Mouse (Mus musculus) cortical plate, adult 2 months (tissue): ENCODE data around the gene Slc16a7. TPM values are rescaled to one million over a fixed set of nuclear protein-coding genes. Genes with fewer than 3 reads are reported as not detected.

ENCODE experiments used
- H3K27ac ChIP-seq: fragments of 200-500 bp; 2 replicates; pipeline ENCODE4 v1.5.1; 2012; ENCODE audit warnings: low read length, control low read depth, inconsistent platforms; ENCODE audit not compliant: insufficient read depth
- H3K4me1 ChIP-seq: fragments of 200-500 bp; 2 replicates; pipeline ENCODE4 v1.6.1; 2011; ENCODE audit warnings: low read length; ENCODE audit not compliant: control insufficient read depth, insufficient read depth
- H3K4me3 ChIP-seq: fragments of 200-500 bp; 2 replicates; pipeline ENCODE4 v1.5.1; 2011; ENCODE audit warnings: mild to moderate bottlenecking, low read length, control low read depth; ENCODE audit not compliant: insufficient read depth
- CTCF ChIP-seq: fragments of 200-500 bp; IDR thresholded peaks from 2 replicates; pipeline ENCODE4 v1.5.1; 2011; ENCODE audit warnings: mild to moderate bottlenecking, control low read depth, low read length; ENCODE audit not compliant: insufficient read depth; ENCODE audit errors: extremely low read depth
- POLR2A ChIP-seq: fragments of 200-500 bp; IDR thresholded peaks from 2 replicates; pipeline ENCODE4 v1.6.1; 2011; ENCODE audit warnings: mild to moderate bottlenecking, low read length, control low read depth; ENCODE audit not compliant: insufficient read depth; ENCODE audit errors: extremely low read depth
- polyA plus RNA-seq: library from polyadenylated mRNA; depleted of rRNA; stranded (reverse); fragments of >200 nt; gene quantifications from 2 replicates; pipeline ENCODE4 v1.2.3, GENCODE M21; 2012; rRNA removed

Slc16a7 gene
- 18.4 and 20.1 TPM in 2 replicates for polyA plus RNA-seq

- peak within 1 kb of the TSS; percentile 48 for H3K4me3 ChIP-seq
- peak within 1 kb of the TSS; percentile 66 for H3K27ac ChIP-seq
- peaks cover 2% of the 10 kb centered on the region for H3K4me1 ChIP-seq
- TF ChIP-seq POLR2A, result peak; percentile 59; the same call in 1 of the 2 replicates
- TF ChIP-seq CTCF, result no peak
These were observed at the start of gene Slc16a7 for GRCm38 (mm10) chr10:125388876-125389786. Gene Slc16a7 (minus strand): TSS chr10:125389465.

- H3K4me3 ChIP-seq, result no peak overlapping the region
- no peak overlapping the region for H3K27ac ChIP-seq
- TF ChIP-seq CTCF (no peak), POLR2A (no peak)
- no peaks in the 10 kb centered on the region for H3K4me1 ChIP-seq
These were observed 29.5 kb upstream of the Slc16a7 start for GRCm38 (mm10) chr10:125418795-125419194.

- no peaks in the 10 kb centered on the region for H3K4me1 ChIP-seq
- TF ChIP-seq POLR2A, result no peak
- no peak for TF ChIP-seq CTCF
- no peak overlapping the region for H3K4me3 ChIP-seq
- H3K27ac ChIP-seq, result no peak overlapping the region
These were observed 10.5 kb upstream of the Slc16a7 start for GRCm38 (mm10) chr10:125399796-125400195.

GRCm38 (mm10) chr10:125390011-125390410 is 746 bp upstream of the Slc16a7 start:
- H3K4me3 ChIP-seq, result peak overlapping the region; percentile 48; the same call in 1 of the 2 replicates
- H3K27ac ChIP-seq, result peak overlapping the region; percentile 66
- TF ChIP-seq CTCF, result no peak
- no peak for TF ChIP-seq POLR2A
- H3K4me1 ChIP-seq, result peaks cover 2% of the 10 kb centered on the region

- peak overlapping the region; percentile 48 for H3K4me3 ChIP-seq
- H3K27ac ChIP-seq, result peak overlapping the region; percentile 66
- peaks cover 2% of the 10 kb centered on the region for H3K4me1 ChIP-seq
- no peak for TF ChIP-seq CTCF
These were observed 787 bp downstream of the Slc16a7 start for GRCm38 (mm10) chr10:125388481-125388875.

GRCm38 (mm10) chr10:125387782-125388415 is 1.4 kb downstream of the Slc16a7 start:
- Histone ChIP-seq H3K4me1 (peaks cover 2% of the 10 kb centered on the region), H3K4me3 (peak overlapping the region; percentile 48), H3K27ac (peak overlapping the region; percentile 56; the same call in 1 of the 2 replicates)
- no peak for TF ChIP-seq CTCF
- no peak for TF ChIP-seq POLR2A

- TF ChIP-seq POLR2A (no peak), CTCF (no peak)
- no peak overlapping the region for H3K27ac ChIP-seq
- peaks cover 3% of the 10 kb centered on the region for H3K4me1 ChIP-seq
- no peak overlapping the region for H3K4me3 ChIP-seq
These were observed 13.7 kb downstream of the Slc16a7 start for GRCm38 (mm10) chr10:125375526-125375925.

- Histone ChIP-seq H3K4me1 (peaks cover 2% of the 10 kb centered on the region), H3K27ac (no peak overlapping the region), H3K4me3 (no peak overlapping the region)
- TF ChIP-seq POLR2A (no peak), CTCF (no peak)
These were observed 16.6 kb downstream of the Slc16a7 start for GRCm38 (mm10) chr10:125372666-125373065.

- H3K27ac ChIP-seq, result no peak overlapping the region
- no peak for TF ChIP-seq POLR2A
- no peak for TF ChIP-seq CTCF
These were observed 17.8 kb downstream of the Slc16a7 start for GRCm38 (mm10) chr10:125371451-125371850.

GRCm38 (mm10) chr10:125370037-125370610 is 19.1 kb downstream of the Slc16a7 start:
- H3K4me1 ChIP-seq, result peaks cover 2% of the 10 kb centered on the region
- TF ChIP-seq POLR2A (no peak), CTCF (no peak)

More at GRCm38 (mm10) chr10:125371451-125371850, 17.8 kb downstream of the Slc16a7 start:
- Histone ChIP-seq H3K4me1 (peaks cover 2% of the 10 kb centered on the region), H3K4me3 (no peak overlapping the region)

More at GRCm38 (mm10) chr10:125370037-125370610, 19.1 kb downstream of the Slc16a7 start:
- peak overlapping the region; percentile 29; the same call in 1 of the 2 replicates for H3K27ac ChIP-seq
- H3K4me3 ChIP-seq, result no peak overlapping the region
